Mouse (Mus musculus) lung, adult 2 months (tissue): ENCODE results near the gene Tradd.

Source experiments
- CTCF ChIP-seq: fragments of 200-500 bp; IDR thresholded peaks from 2 replicates; pipeline ENCODE4 v1.5.1; 2011; ENCODE audit warnings: mild to moderate bottlenecking, low read length, control low read depth; ENCODE audit not compliant: insufficient read depth
- POLR2A ChIP-seq: fragments of 200-500 bp; IDR thresholded peaks from 2 replicates; pipeline ENCODE4 v1.6.1; 2011; ENCODE audit warnings: low read depth, mild to moderate bottlenecking, control low read depth, low read length, borderline replicate concordance; ENCODE audit errors: extremely low read depth

- TF ChIP-seq CTCF (no peak), POLR2A (no peak)
Measured at GRCm38 (mm10) chr8:105311718-105312117, 47.3 kb upstream of the Tradd start.
